Comparison of ENCODE assay signal across 29 mouse cellular contexts in genomic region chr11:99778401-99778800, GRCm38 (mm10). TPM values are rescaled to one million over a fixed set of nuclear protein-coding genes. Genes with fewer than 3 reads are reported as not detected.
DNase-seq lines count a peak whose midpoint lies in the region; ATAC-seq and TF ChIP-seq lines count a peak whose summit lies in the region.
"Had no signal": no experiment of that assay in that cellular context is flagged by ENCODE, and none has a peak within 500 bp of the region (broad histone marks: within the 10 kb centered on the region; RNA-seq: fewer than 3 reads in every experiment).

No protein-coding gene starts in this region.

- H3K27ac ChIP-seq in lung, embryonic 14.5 days (ENCODE audit: low read depth), result no peak overlapping the region
- H3K27ac ChIP-seq in lung, postnatal 0 days (ENCODE audit: low read length), result no peak overlapping the region
- H3K27ac ChIP-seq: forebrain, embryonic 15.5 days; heart, adult 2 months; heart, embryonic 13.5 days; hindbrain, embryonic 15.5 days had no signal

- DNase-seq in kidney, adult 11 months, result peak; percentile 5
- no peak for DNase-seq in kidney, postnatal 14 days
- peak; percentile 0 for DNase-seq in lung, embryonic 14.5 days
- DNase-seq in lung, postnatal 0 days (ENCODE audit: low spot score), result no peak
- DNase-seq in embryo, embryonic 9.5 days (ENCODE audit: extremely low spot score), result peak; percentile 71
- peak; percentile 48 for DNase-seq in yolk sac, embryonic 10.5 days (ENCODE audit: low spot score)
- DNase-seq: adrenal gland, adult 2 months; cerebellum, adult 18-20 months; cerebellum, postnatal 14 days; gastrocnemius, postnatal 10 days; heart, adult 2 months; heart, postnatal 14 days; kidney, postnatal 10 days; layer of hippocampus, postnatal 36 days; lung, adult 18-20 months; midbrain, embryonic 14.5 days; right cerebral cortex, postnatal 25 days; spleen, adult 18-20 months had no signal

- no peak for ATAC-seq in lung, embryonic 14.5 days (ENCODE audit: insufficient read depth)
- no peak for ATAC-seq in lung, postnatal 0 days
- no peak for ATAC-seq in activated CD4-positive, CD25-positive, alpha-beta regulatory T cell, adult 4 months
- ATAC-seq: CD4-positive, CD25-positive, alpha-beta regulatory T cell, adult 4 months; forebrain, embryonic 15.5 days had no signal

- no peak for TF ChIP-seq CTCF in lung, embryonic 14.5 days (IDR thresholded peaks at IDR 0.05; ENCODE audit: low read depth)
- no peak for TF ChIP-seq CTCF in lung, postnatal 0 days (IDR thresholded peaks at IDR 0.05)

- no peak overlapping the region for H3K4me3 ChIP-seq in lung, embryonic 14.5 days (ENCODE audit: low read depth, low read length)
- H3K4me3 ChIP-seq in lung, postnatal 0 days (ENCODE audit: low read depth, low read length), result no peak overlapping the region
- H3K4me3 ChIP-seq: forebrain, embryonic 15.5 days; heart, adult 2 months; heart, embryonic 13.5 days; hindbrain, embryonic 15.5 days had no signal

- no peak overlapping the region for H3K9ac ChIP-seq in lung, embryonic 14.5 days
- H3K9ac ChIP-seq in lung, postnatal 0 days (replicated peaks; ENCODE audit: low read depth), result no peak overlapping the region
- H3K9ac ChIP-seq: forebrain, embryonic 15.5 days; heart, embryonic 13.5 days; hindbrain, embryonic 15.5 days had no signal

- H3K4me2 ChIP-seq in lung, embryonic 14.5 days, result no peak overlapping the region
- H3K4me2 ChIP-seq in lung, postnatal 0 days (replicated peaks; ENCODE audit: low read depth, low read length), result no peak overlapping the region
- H3K4me2 ChIP-seq: forebrain, embryonic 15.5 days; heart, embryonic 13.5 days; hindbrain, embryonic 15.5 days; liver, embryonic 11.5 days had no signal

- WGBS in lung, embryonic 14.5 days, result 64% methylated on average over 7 of the region's 7 CpGs
- 66% methylated on average over 7 of the region's 7 CpGs for WGBS in lung, postnatal 0 days

- H3K9me3 ChIP-seq in lung, embryonic 14.5 days (ENCODE audit: low read depth, low read length), result no peaks in the 10 kb centered on the region
- H3K9me3 ChIP-seq in lung, postnatal 0 days (ENCODE audit: low read length), result no peaks in the 10 kb centered on the region
- H3K9me3 ChIP-seq: forebrain, embryonic 15.5 days; heart, embryonic 13.5 days; hindbrain, embryonic 15.5 days had no signal

- H3K4me1 ChIP-seq in lung, embryonic 14.5 days (ENCODE audit: insufficient read depth), result no peaks in the 10 kb centered on the region
- H3K4me1 ChIP-seq in lung, postnatal 0 days (ENCODE audit: insufficient read depth, low read depth, low read length), result no peaks in the 10 kb centered on the region
- H3K4me1 ChIP-seq: forebrain, embryonic 15.5 days; hindbrain, embryonic 15.5 days had no signal

- no peaks in the 10 kb centered on the region for H3K27me3 ChIP-seq in lung, embryonic 14.5 days (ENCODE audit: insufficient read depth, low read length)
- H3K27me3 ChIP-seq in lung, postnatal 0 days (replicated peaks; ENCODE audit: insufficient read depth, low read length), result no peaks in the 10 kb centered on the region
- H3K27me3 ChIP-seq: forebrain, embryonic 15.5 days; heart, embryonic 13.5 days; hindbrain, embryonic 15.5 days had no signal

- TF ChIP-seq EP300 in lung, postnatal 0 days (IDR thresholded peaks at IDR 0.05), result no peak

- no peaks in the 10 kb centered on the region for H3K36me3 ChIP-seq in lung, embryonic 14.5 days (ENCODE audit: insufficient read depth)
- H3K36me3 ChIP-seq in lung, postnatal 0 days (ENCODE audit: insufficient read depth, low read length), result no peaks in the 10 kb centered on the region
- H3K36me3 ChIP-seq: forebrain, embryonic 15.5 days; heart, embryonic 13.5 days; hindbrain, embryonic 15.5 days had no signal

RNA-seq across cellular contexts. Expression of gene Krtap4-8, which starts 2.1 kb away (rescaled TPM):
- polyA plus RNA-seq in lung, embryonic 14.5 days (2014; fragmentation: Nextera tagmentation; extraction: Ambion mirVana), result not detected in 2 replicates
- polyA plus RNA-seq in lung, postnatal 0 days (2015; fragmentation: Nextera tagmentation; extraction: Ambion mirVana), result not detected in 2 replicates
- not detected for polyA plus RNA-seq in activated CD4-positive, CD25-positive, alpha-beta regulatory T cell, adult 4 months (2017; shearing (Covaris generic))
- polyA plus RNA-seq: adrenal gland, adult 2 months; CD4-positive, CD25-positive, alpha-beta regulatory T cell, adult 4 months; forebrain, embryonic 15.5 days; heart, adult 2 months; heart, embryonic 13.5 days; hindbrain, embryonic 15.5 days; intestine, embryonic 14.5 days; limb, embryonic 11.5 days; liver, embryonic 11.5 days; midbrain, embryonic 14.5 days; neural tube, embryonic 14.5 days; thymus, postnatal 0 days; urinary bladder, adult 2 months had no signal

RNA-seq across cellular contexts. Expression of gene Gm11595, which starts 5.7 kb away (rescaled TPM):
- polyA plus RNA-seq in lung, embryonic 14.5 days (2014; fragmentation: Nextera tagmentation; extraction: Ambion mirVana), result not detected in 2 replicates
- polyA plus RNA-seq in lung, postnatal 0 days (2015; fragmentation: Nextera tagmentation; extraction: Ambion mirVana), result not detected in 2 replicates
- polyA plus RNA-seq in activated CD4-positive, CD25-positive, alpha-beta regulatory T cell, adult 4 months (2017; shearing (Covaris generic)), result not detected
- polyA plus RNA-seq: adrenal gland, adult 2 months; CD4-positive, CD25-positive, alpha-beta regulatory T cell, adult 4 months; forebrain, embryonic 15.5 days; heart, adult 2 months; heart, embryonic 13.5 days; hindbrain, embryonic 15.5 days; intestine, embryonic 14.5 days; limb, embryonic 11.5 days; liver, embryonic 11.5 days; midbrain, embryonic 14.5 days; neural tube, embryonic 14.5 days; thymus, postnatal 0 days; urinary bladder, adult 2 months had no signal

RNA-seq across cellular contexts. Expression of gene Krtap4-9, which starts 6.6 kb away (rescaled TPM):
- polyA plus RNA-seq in lung, embryonic 14.5 days (2014; fragmentation: Nextera tagmentation; extraction: Ambion mirVana), result not detected in 2 replicates
- not detected in 2 replicates for polyA plus RNA-seq in lung, postnatal 0 days (2015; fragmentation: Nextera tagmentation; extraction: Ambion mirVana)
- not detected for polyA plus RNA-seq in activated CD4-positive, CD25-positive, alpha-beta regulatory T cell, adult 4 months (2017; shearing (Covaris generic))
- polyA plus RNA-seq: adrenal gland, adult 2 months; CD4-positive, CD25-positive, alpha-beta regulatory T cell, adult 4 months; forebrain, embryonic 15.5 days; heart, adult 2 months; heart, embryonic 13.5 days; hindbrain, embryonic 15.5 days; intestine, embryonic 14.5 days; limb, embryonic 11.5 days; liver, embryonic 11.5 days; midbrain, embryonic 14.5 days; neural tube, embryonic 14.5 days; thymus, postnatal 0 days; urinary bladder, adult 2 months had no signal

RNA-seq across cellular contexts. Expression of gene Gm11596, which starts 14.9 kb away (rescaled TPM):
- polyA plus RNA-seq in lung, embryonic 14.5 days (2014; fragmentation: Nextera tagmentation; extraction: Ambion mirVana), result not detected in 2 replicates
- polyA plus RNA-seq in lung, postnatal 0 days (2015; fragmentation: Nextera tagmentation; extraction: Ambion mirVana), result not detected in 2 replicates
- not detected for polyA plus RNA-seq in activated CD4-positive, CD25-positive, alpha-beta regulatory T cell, adult 4 months (2017; shearing (Covaris generic))
- polyA plus RNA-seq: adrenal gland, adult 2 months; CD4-positive, CD25-positive, alpha-beta regulatory T cell, adult 4 months; forebrain, embryonic 15.5 days; heart, adult 2 months; heart, embryonic 13.5 days; hindbrain, embryonic 15.5 days; intestine, embryonic 14.5 days; limb, embryonic 11.5 days; liver, embryonic 11.5 days; midbrain, embryonic 14.5 days; neural tube, embryonic 14.5 days; thymus, postnatal 0 days had no signal

RNA-seq across cellular contexts. Expression of gene Gm11569, which starts 20.3 kb away (rescaled TPM):
- not detected in 2 replicates for polyA plus RNA-seq in lung, embryonic 14.5 days (2014; fragmentation: Nextera tagmentation; extraction: Ambion mirVana)
- not detected in 2 replicates for polyA plus RNA-seq in lung, postnatal 0 days (2015; fragmentation: Nextera tagmentation; extraction: Ambion mirVana)
- not detected for polyA plus RNA-seq in activated CD4-positive, CD25-positive, alpha-beta regulatory T cell, adult 4 months (2017; shearing (Covaris generic))
- polyA plus RNA-seq: adrenal gland, adult 2 months; CD4-positive, CD25-positive, alpha-beta regulatory T cell, adult 4 months; forebrain, embryonic 15.5 days; heart, adult 2 months; heart, embryonic 13.5 days; hindbrain, embryonic 15.5 days; intestine, embryonic 14.5 days; limb, embryonic 11.5 days; liver, embryonic 11.5 days; midbrain, embryonic 14.5 days; neural tube, embryonic 14.5 days; thymus, postnatal 0 days had no signal

Comparison
In these comparisons a context has a peak if more than half of its experiments do, and no peak if none do; other contexts are left out.
1. DNase-seq: peak in kidney, adult 11 months (single experiment), lung, embryonic 14.5 days (single experiment), embryo, embryonic 9.5 days (single experiment) and yolk sac, embryonic 10.5 days (single experiment); none in kidney, postnatal 14 days (single experiment) and lung, postnatal 0 days (single experiment).